Mouse (Mus musculus) gastrocnemius, postnatal 10 days (tissue): ENCODE data around the gene Ppy. TPM values are rescaled to one million over a fixed set of nuclear protein-coding genes. Genes with fewer than 3 reads are reported as not detected.

Experiments
- DNase-seq: peaks from one replicate; pipeline ENCODE4 v3.0.0; 2021; ENCODE audit warnings: mixed read lengths
- long read RNA-seq, 2 experiments: library from polyadenylated mRNA; stranded (forward); transcript quantifications; one replicate each; pipeline ENCODE4 v2.0.0; 2021
- total RNA-seq, 2 experiments: library from RNA; stranded (reverse); gene quantifications; 2 replicates each; pipeline ENCODE4 v1.2.3; 2021

Ppy gene
- total RNA-seq: not detected
- long read RNA-seq, experiment 1: 0 reads
- long read RNA-seq, experiment 2: 0 reads

DNA sequence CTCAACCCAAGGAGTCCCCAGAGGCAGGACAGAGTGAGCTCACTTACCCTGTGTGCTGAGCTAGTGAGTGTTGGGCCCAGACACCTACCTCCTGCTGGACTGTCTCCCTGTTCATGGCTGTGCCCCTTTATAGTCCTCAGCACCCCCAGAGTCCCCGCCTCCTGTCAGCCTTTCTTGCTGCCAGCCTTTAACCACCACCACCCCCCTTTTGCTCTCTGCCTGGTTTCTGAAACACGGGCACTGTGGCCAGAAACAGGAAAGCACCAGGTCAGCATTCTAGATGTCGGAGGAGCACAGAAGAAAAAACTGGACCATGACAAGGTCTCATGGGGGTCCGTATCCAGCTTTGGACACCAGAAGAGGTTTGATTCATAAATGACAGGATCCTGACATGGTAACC lies at the start of gene Ppy:
Ppy (minus strand) TSS at position 101 of the 400 bp plus-strand sequence.
- no peak for DNase-seq

DNA sequence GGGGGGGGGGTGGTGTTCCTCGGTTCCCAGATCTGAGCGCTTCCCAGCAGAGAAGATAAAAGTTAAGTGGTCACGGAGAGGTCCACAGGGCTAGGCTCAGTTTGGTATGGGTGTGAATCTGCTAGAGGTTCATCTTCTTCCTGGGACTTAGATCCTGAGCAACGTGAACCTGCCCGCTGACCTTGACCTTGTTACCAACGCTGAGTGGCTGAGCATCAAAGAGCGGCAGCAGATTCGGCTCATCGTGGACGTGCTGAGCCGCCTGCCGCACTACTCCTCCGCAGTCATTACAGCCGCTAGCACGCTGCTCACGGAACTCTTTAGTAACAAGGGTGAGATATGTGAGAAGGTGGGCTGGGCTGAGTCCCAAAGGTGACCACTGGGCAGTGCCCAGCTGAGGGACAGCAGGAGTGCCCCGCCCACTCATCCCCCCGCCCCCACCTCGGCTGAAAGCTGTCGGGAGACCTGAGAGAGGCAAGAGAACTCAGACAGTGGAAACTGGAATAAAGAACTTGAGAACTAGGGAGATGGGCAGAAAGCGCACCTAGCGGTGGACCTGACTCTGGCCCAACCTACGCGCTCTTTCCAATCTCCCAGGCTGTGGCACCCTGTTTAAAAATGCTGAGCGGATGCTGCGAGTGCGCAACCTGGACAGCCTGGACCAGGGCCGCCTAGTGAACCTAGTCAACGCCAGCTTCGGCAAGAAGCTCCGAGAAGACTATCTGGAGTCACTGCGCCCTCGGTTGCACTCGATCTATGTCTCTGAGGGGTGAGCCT lies 46.3 kb upstream of the Ppy start:
- DNase-seq: no peak

GRCm38 (mm10) chr11:102146531-102146930 lies 45.4 kb upstream of the Ppy start:
- no peak for DNase-seq

- DNase-seq: no peak
Measured at GRCm38 (mm10) chr11:102146005-102146404, 44.9 kb upstream of the Ppy start.

- DNase-seq: no peak
Measured at GRCm38 (mm10) chr11:102145471-102146001, 44.4 kb upstream of the Ppy start, which contains the start of gene Nags. Nags (plus strand) TSS chr11:102145513.

DNA sequence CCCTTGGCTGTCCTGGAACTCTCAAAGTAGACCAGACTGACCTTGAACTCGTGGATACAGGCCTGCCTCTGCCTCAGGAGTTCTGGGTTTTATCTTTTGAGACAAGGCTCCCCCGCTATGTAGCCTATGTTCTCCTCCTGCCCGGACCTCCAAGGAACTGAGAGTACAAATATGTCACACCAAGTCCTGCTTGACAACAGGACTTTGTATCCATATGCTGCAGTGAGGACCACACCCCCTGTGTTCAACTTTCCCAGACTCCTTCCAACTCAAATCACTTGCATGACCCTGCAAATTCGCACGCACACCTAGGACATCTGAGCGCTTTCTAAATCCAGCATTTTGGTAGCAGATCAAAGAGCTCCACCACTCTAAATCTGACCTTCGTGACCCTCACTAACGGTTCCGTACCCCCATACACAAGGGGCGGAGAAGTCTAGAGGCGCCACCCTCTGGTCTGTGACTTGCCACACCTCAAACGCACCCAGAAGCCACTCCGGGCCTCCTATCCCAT lies 43.9 kb upstream of the Ppy start:
- DNase-seq: no peak

DNA sequence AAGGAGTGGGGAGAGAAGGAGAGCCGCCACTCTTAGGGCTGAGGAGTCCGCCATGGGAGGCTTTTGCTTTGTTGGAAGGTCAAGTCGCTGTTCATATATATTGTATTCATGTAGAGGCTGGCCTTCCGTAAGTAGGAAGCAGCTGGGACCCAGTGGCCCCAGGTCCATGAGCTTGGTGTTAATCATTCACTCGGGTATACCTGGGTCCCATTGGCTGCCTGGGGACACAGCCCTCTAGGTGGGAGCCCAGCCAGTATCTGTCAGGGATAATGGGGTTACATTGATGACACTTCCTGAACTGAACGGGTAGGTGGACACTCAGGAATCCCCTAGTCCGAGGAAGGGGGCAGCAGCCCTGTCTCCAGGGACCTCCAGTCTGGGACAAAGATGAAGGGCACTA lies 41.2 kb upstream of the Ppy start:
- no peak for DNase-seq

- peak; percentile 57 for DNase-seq
Measured at GRCm38 (mm10) chr11:102140508-102140907, 39.4 kb upstream of the Ppy start.

GRCm38 (mm10) chr11:102138447-102138740 lies 37.3 kb upstream of the Ppy start:
- DNase-seq: peak; percentile 76

DNA sequence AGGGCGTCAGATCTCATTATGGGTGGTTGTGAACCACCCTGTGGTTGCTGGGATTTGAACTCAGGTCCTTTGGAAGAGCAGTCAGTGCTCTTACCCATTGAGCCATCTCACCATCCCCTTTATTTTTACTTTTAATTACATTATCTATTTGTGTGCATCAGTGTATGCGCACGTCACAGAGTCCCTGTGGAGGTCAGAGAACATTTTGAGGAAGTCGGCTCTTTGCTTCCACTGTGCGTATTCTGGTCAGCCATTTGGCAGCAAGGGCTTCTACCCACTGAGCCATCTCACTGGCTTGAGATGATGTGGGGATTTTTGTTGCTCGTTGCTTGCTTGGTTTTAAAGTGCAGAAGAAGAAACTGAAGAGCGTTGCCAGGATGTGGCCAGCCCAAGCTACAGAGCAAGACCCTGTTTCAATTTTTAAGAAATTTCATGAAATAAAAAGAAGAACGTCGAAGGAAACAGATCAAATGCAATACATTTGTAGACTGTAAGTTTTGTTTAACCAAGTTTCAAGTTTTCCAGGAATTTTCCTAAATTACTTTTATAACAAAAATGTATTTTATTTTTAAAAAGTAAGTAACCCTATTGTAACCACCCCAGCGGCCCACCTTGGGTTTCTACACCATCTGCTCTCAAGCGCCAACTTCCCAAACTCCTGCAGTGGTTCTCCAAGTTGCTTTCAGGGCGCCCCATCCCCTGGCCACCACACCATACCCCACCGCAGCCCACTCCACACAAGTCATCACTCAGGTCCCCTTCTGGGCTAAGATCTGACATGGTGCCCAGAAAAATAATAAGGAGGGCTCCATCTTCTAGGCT lies 36.7 kb upstream of the Ppy start:
- no peak for DNase-seq

DNA sequence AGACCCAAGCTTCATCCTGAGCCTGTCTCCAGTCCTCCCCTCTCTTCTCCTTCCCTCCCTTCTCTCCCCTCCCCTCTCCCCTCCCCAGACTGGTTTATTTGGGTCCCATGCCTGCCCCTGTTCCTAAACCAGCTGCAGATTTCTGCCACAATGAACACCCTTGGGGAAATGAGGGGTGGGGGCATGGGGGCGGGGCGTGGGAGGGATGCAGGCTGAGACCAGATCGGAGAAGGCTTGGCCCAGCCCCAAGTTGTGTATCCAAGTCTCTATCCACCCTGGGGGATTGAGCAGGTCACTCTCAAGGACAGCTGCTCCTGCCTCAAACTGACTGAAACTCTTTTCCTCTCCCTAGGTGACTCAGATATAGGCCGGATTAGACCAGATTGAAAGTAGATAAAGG lies 33.4 kb upstream of the Ppy start:
- DNase-seq: no peak

DNA sequence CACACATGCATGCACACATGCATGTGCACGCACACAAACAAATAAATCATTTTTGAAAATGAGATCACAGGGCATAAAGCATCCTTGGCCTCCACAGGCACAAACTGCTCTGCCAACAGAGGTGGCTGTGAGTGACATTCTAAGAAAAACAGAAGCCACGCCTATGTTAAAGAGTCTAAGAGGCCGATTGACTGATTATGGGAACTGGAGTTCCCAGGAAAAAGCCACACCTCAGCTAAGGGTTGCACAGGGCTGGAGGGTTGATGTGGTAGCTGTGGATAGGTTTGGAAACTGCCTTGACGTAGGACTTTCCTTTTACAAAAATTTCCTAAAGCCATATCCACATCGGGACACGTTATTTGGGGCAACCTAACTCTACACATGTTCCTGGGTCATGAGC lies 16.3 kb upstream of the Ppy start:
- DNase-seq: no peak

GRCm38 (mm10) chr11:102116241-102116640 lies 15.1 kb upstream of the Ppy start:
- DNase-seq: no peak

DNA sequence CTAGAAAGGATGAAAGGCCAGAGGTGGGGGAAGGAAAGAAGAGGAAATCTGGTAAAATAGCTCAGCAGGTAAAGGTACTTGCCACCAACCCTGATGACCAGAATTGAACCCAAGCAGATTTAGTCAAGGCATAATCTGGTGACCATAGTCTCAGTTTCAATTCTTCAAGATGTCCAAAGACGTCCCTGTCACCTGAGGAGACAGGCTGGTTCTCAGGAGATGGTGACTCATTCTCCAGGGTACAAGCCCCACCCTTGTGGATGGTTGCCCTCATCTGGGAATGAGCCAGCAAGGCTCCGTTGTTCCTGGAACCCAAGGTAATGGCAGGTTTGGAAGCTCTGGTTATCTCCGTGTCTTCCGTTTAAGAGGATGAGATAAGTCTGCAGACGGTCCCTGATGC lies 10.5 kb upstream of the Ppy start:
- DNase-seq: no peak

- no peak for DNase-seq
Measured at GRCm38 (mm10) chr11:102107732-102108131, 6.6 kb upstream of the Ppy start, which contains the start of gene Pyy. Pyy (minus strand) TSS chr11:102107832.

- DNase-seq: no peak
Measured at GRCm38 (mm10) chr11:102106911-102107310, 5.8 kb upstream of the Ppy start.

DNA sequence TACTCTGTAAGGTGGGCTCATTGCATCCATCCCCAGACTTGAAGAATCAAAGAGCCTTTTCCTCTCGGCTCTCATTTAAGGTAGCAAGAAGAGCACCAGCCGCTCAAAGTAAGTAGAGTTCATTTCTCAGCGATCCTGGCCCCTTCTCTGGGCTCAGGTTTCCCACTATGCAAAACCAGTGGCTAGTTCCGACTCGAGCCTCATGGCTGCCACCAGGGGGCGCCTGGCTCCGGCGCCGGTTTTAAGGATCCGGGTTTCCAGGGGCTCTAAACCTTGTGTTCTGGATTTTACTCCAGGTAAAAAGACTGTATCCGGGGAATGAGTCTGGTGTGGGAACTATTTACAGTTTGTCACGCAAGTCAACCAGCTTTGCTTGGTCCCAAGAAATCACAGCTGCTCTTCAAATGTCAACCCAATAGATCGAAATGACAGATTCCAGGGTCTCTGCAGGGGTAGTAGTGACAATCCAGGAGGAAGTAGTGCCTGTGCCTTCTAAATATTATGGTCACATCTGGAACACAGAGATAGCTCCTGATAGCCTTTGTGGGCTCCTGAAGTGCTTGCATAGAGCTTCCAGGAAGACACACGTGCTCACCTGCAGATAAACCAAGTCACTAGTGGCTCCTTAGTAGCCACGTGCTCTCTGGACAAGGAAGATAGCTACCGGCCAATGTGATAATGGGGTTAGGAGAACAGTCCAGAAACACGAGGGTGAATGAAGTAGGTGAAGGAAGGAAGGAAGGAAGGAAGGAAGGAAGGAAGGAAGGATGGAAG lies 1.6 kb upstream of the Ppy start:
- peak; percentile 82 for DNase-seq

DNA sequence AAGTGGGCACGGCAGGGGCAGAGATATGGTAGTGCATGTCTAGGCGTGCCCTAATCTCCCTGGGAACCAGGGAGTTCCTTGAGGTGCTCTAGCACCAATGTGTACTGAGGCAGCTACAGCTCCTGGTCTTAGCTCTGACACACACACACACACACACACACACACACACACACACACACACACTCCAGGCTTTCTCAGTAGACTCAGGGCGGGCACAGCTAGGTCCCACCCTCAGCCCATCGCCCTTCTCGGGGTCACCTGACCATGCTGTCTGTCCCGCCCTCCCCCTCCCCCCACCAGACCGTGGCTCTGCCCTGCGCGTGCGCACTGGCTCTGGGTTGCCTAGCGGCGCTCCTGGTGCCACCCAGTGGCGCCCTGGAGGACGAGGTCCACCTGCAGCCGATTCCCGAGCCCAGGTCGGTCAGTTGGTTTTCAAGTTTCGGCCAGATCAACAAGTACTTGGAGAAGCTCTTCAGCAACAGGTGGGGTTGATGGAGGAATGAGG lies 4.2 kb downstream of the Ppy start:
- peak; percentile 72 for DNase-seq

DNA sequence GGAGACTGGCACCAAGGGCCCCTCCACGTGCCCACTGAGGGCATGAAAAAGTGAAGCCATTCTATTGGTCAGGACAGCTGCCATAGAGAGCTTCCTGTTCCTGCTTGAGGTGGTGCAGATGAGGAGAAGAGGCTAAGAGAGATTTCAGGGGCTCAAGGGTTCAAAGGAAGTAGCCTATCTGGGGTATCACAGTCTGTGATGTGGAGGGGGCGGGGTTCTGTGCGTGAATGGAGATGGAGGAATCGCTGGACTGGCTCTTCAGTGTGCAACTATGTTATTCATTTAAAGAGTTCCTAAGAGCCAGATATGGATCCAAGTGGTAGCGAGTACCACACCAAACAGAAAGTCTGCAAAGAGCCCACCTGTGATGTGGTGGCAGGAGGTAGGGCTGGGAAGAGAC lies 4.7 kb downstream of the Ppy start:
- DNase-seq: no peak

GRCm38 (mm10) chr11:102095676-102096075 lies 5.4 kb downstream of the Ppy start:
- no peak for DNase-seq

GRCm38 (mm10) chr11:102089088-102089808 lies 11.9 kb downstream of the Ppy start:
- DNase-seq: peak; percentile 65
